Mouse (Mus musculus) cortical plate, adult 2 months (tissue): Measurements from ENCODE around the gene Olfr141.

Experiments used
- CTCF ChIP-seq: fragments of 200-500 bp; IDR thresholded peaks from 2 replicates; pipeline ENCODE4 v1.5.1; 2011; ENCODE audit warnings: mild to moderate bottlenecking, control low read depth, low read length; ENCODE audit not compliant: insufficient read depth; ENCODE audit errors: extremely low read depth
- POLR2A ChIP-seq: fragments of 200-500 bp; IDR thresholded peaks from 2 replicates; pipeline ENCODE4 v1.6.1; 2011; ENCODE audit warnings: mild to moderate bottlenecking, low read length, control low read depth; ENCODE audit not compliant: insufficient read depth; ENCODE audit errors: extremely low read depth

DNA sequence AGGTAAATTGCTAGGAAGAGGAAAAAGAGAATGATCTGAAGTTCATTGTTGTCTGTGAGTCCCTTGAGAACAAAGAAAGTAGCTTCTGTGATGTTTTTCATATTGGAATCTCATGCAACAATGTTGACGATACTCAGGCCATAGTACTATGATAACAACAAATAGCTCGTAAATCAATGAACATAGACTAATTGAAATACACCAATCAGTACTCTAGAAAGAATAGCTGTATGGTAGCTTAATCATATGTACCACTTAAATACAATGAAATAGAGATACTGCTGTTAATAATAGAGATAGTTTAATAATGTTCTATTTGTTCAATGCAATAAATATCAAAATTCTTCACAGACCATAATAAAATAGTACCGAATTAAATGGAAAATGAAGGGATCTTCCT is 41.8 kb upstream of the Olfr141 start, which contains the start of gene Olfr1095:
- no peak for TF ChIP-seq CTCF
- no peak for TF ChIP-seq POLR2A
